Mouse (Mus musculus) cerebellum, adult 9-10 months (tissue): ENCODE measurements at regions not wholly inside any gene's neighbourhood (a gene's known extent, or its start where the extent isn't known, plus 50 kb on each side); places are given as distances from the start of the nearest gene placed in this dataset.
A peak's percentile ranks its signal among the peaks of the same experiment; 100 is the strongest.

Experiments
- DNase-seq: peaks from one replicate; pipeline ENCODE4 v3.0.0; 2022

DNA sequence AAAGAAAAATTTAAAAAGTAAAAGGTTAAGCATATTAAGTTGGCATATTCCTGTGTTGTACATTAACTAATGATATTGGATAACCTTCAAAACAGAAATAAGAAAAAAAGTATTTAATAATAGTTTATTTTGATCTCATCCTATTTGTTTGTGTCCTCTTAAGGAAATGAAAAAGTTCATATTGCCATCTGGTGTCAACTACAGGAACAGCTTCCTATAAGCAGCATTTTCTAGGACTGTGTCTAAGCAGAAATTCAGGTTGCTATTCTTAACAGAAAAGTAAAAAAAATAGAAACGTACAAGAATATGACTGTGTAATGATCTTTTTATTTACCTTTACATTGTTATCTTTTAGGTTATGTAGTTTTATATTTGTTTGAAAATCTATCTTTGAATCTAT lies 313.4 kb upstream of the G6pd2 start:
- no peak for DNase-seq

DNA sequence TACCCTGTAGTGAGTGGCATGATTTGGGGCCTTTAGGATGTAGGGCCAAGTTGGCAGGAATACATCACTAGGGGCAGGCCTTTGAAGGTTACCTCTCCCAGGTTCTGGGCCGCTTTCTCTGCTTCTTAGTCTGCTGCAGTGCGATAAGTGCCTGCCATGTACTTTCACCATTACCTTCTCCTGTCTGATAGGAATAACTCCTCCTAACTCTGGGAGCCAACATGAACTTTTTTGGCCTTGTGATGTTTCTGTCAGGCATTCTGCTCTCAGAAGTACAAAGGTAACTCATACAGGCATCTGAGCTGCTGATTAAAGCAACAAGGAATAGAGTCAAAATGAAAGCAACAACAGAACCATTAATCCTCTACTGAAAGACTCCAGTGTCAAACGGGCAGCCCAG lies 301.2 kb upstream of the G6pd2 start:
- no peak for DNase-seq

DNA sequence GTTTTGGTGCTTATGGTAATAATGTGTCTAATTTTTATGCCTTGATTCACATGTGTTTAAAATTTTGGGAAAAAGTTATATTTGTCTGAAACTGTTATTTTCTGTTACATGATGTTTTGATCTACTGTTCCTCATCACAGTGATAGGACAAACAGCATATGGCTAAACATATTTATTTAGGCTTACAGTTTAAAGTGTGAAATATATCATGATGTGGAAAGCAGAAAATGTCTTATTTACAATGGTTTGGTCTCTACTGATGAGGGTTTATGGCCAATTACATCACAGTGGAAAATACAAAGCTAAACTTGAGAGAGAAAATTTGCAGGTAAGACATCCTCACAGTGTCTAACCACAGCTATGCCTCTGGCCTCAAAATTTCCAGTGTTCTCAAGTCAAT lies 268.1 kb upstream of the G6pd2 start:
- no peak for DNase-seq

DNA sequence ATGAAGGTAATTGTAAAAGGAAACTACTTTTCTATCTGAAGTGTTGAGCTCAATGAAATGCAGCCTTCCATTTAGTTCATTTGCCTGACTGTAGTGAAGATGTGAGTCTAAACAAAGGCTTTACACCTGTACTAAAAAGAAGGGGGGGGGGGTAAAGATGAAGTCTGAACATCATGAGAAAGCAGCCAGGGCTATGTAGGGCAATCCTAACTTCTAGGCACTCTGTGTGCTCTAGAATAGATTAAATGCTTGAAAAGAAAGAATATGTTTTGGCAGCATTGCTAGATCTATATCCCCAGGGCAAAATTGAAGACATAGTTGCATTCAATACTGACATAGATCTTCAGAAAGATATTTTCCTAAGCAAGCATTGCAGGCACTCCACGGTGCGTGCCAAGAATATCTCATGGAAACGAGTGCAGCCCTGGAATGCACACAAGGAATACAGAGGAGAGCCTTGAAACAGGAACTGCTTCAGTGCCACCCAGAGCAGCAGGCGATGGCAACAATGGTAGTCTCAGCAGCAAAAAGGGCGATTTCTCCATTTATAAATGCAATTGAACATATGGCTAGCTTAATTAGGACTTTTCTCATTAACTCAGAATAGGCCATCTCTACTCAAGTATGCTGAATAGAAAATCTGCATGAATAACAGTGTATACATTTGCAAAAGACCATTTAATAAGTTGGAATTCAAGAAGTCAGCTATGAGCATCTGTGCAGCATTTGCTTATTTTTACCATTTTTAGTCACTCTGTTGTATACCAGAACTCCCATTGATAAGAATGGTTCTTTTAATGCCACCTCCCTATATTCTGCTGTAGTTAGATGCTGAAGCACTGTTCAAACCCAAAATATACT lies 261.8 kb upstream of the G6pd2 start:
- DNase-seq, result peak; percentile 1

DNA sequence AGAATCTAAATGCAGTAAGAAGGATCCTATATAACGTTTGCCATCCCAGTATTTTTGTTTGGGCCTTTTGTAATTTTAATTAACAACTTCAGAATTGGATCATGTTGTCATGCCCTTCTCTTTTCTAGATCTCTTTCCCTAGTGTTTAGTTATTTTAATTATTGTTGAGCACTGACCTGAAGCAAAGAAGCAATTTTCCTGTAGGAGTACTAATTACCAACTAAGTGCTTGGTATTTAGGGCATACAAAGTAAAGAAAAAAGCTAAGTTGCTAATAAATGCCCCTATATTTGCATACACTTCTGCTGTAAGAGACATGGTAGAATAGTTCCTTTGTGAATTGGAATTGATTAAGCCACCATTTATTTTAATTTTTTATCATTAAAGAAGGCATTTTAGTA lies 255.1 kb upstream of the G6pd2 start:
- no peak for DNase-seq
